Comparison of ENCODE assay signal across 19 mouse cellular contexts in the genomic region with DNA sequence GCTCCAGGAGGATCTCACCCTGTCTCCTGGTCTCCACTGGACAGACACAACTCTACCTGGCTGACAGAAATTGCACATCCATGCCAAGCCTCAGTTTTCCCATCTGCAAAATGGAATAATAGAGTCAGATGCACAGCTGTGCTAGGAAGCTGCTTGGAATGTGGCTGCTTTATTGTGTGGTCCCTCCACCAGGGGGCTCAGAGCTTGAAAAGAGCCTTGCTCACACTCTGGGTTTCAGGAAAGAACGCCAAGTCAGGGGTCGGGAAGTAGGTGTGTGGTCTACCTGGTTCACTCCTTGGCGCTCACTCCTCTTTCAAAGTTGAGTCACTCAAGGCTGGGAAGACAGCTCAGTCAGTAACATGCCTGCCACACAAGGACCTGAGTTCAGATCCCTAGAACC.
DNase-seq lines count a peak whose midpoint lies in the region; ATAC-seq and TF ChIP-seq lines count a peak whose summit lies in the region.
"Had no signal": no experiment of that assay in that cellular context is flagged by ENCODE, and none has a peak within 500 bp of the region (broad histone marks: within the 10 kb centered on the region; RNA-seq: fewer than 3 reads in every experiment).

No protein-coding gene starts in this region.

- no peak overlapping the region for H3K9ac ChIP-seq in heart, adult 2 months (ENCODE audit: low read depth, low read length)
- H3K9ac ChIP-seq in liver, postnatal 0 days (replicated peaks) = no peak overlapping the region
- no peak overlapping the region for H3K9ac ChIP-seq in liver, embryonic 11.5 days (ENCODE audit: low read depth, low read length)
- H3K9ac ChIP-seq: forebrain, embryonic 15.5 days; hindbrain, embryonic 12.5 days; liver, embryonic 15.5 days; neural tube, embryonic 12.5 days had no signal

- no peak for TF ChIP-seq EP300 in heart, adult 2 months (IDR thresholded peaks at IDR 0.05; ENCODE audit: insufficient read depth, low read depth, low read length)
- no peak for TF ChIP-seq EP300 in liver, postnatal 0 days (IDR thresholded peaks at IDR 0.05; ENCODE audit: low read depth)

- no peaks in the 10 kb centered on the region for H3K9me3 ChIP-seq in liver, postnatal 0 days (ENCODE audit: low read length)
- H3K9me3 ChIP-seq in liver, embryonic 11.5 days (ENCODE audit: control insufficient read depth, low read length) = no peaks in the 10 kb centered on the region
- H3K9me3 ChIP-seq: forebrain, embryonic 15.5 days; hindbrain, embryonic 12.5 days; limb, embryonic 10.5 days; liver, embryonic 15.5 days; neural tube, embryonic 12.5 days had no signal

- no peak for ATAC-seq in liver, postnatal 0 days
- ATAC-seq in liver, embryonic 11.5 days (replicated peaks; ENCODE audit: low FRiP score) = no peak
- ATAC-seq: forebrain, embryonic 15.5 days; Patski had no signal

- WGBS in heart, adult 2 months = 97% methylated on average over 3 of the region's 3 CpGs
- 79% methylated on average over 3 of the region's 3 CpGs for WGBS in liver, postnatal 0 days (ENCODE audit: insufficient replicate concordance)
- WGBS in liver, embryonic 11.5 days = 91% methylated on average over 3 of the region's 3 CpGs

- H3K4me3 ChIP-seq in heart, adult 2 months = no peak overlapping the region
- H3K4me3 ChIP-seq in liver, postnatal 0 days (ENCODE audit: low read depth, low read length) = no peak overlapping the region
- H3K4me3 ChIP-seq in liver, embryonic 11.5 days (ENCODE audit: low read depth, low read length) = no peak overlapping the region
- H3K4me3 ChIP-seq: forebrain, embryonic 15.5 days; hindbrain, embryonic 12.5 days; limb, embryonic 10.5 days; liver, embryonic 15.5 days; neural tube, embryonic 12.5 days had no signal

- TF ChIP-seq POLR2A in heart, adult 2 months (IDR thresholded peaks at IDR 0.05; ENCODE audit: insufficient read depth, low read depth, low read length) = no peak

- H3K27ac ChIP-seq in heart, adult 2 months = no peak overlapping the region
- H3K27ac ChIP-seq in liver, postnatal 0 days (ENCODE audit: low read depth) = no peak overlapping the region
- no peak overlapping the region for H3K27ac ChIP-seq in liver, embryonic 11.5 days (ENCODE audit: low read depth, low read length)
- H3K27ac ChIP-seq: forebrain, embryonic 15.5 days; hindbrain, embryonic 12.5 days; liver, embryonic 15.5 days; neural tube, embryonic 12.5 days had no signal

- intact Hi-C loops in heart, adult 2 months (cut with DNase I) = loop anchor here (2.0 to 10.0 kb wide), 3 partner anchors 14 to 656 kb away; no protein-coding TSS in a partner anchor

- peak; percentile 47 for TF ChIP-seq CTCF in heart, adult 2 months (IDR thresholded peaks at IDR 0.05)
- TF ChIP-seq CTCF in liver, postnatal 0 days (IDR thresholded peaks at IDR 0.05; ENCODE audit: low read depth) = peak; percentile 38

- no peaks in the 10 kb centered on the region for H3K27me3 ChIP-seq in heart, adult 2 months (ENCODE audit: control insufficient read depth, insufficient read depth, low read length)
- no peaks in the 10 kb centered on the region for H3K27me3 ChIP-seq in liver, postnatal 0 days (ENCODE audit: insufficient read depth, low read length)
- H3K27me3 ChIP-seq in liver, embryonic 11.5 days (replicated peaks; ENCODE audit: control insufficient read depth, insufficient read depth, low read length) = no peaks in the 10 kb centered on the region
- H3K27me3 ChIP-seq: forebrain, embryonic 15.5 days; hindbrain, embryonic 12.5 days; liver, embryonic 15.5 days; neural tube, embryonic 12.5 days; Patski had no signal

- H3K79me2 ChIP-seq in heart, adult 2 months (replicated peaks; ENCODE audit: control insufficient read depth, insufficient read depth, low read length) = peaks cover 2% of the 10 kb centered on the region

- no peak overlapping the region for H3K4me2 ChIP-seq in liver, postnatal 0 days (ENCODE audit: low read depth, low read length)
- no peak overlapping the region for H3K4me2 ChIP-seq in liver, embryonic 11.5 days
- H3K4me2 ChIP-seq: forebrain, embryonic 15.5 days; hindbrain, embryonic 12.5 days; liver, embryonic 15.5 days; neural tube, embryonic 12.5 days had no signal

- H3K36me3 ChIP-seq in heart, adult 2 months (ENCODE audit: control insufficient read depth, insufficient read depth, low read length) = peaks cover 3% of the 10 kb centered on the region
- 0 out of 2 replicates have a peak, but pooled peaks cover 8% of the 10 kb centered on the region for H3K36me3 ChIP-seq in liver, postnatal 0 days (replicated peaks; ENCODE audit: insufficient read depth, low read length)
- H3K36me3 ChIP-seq in liver, embryonic 11.5 days (ENCODE audit: control insufficient read depth, insufficient read depth, low read length) = peaks cover 5% of the 10 kb centered on the region; the same call in 1 of the 2 replicates
- H3K36me3 ChIP-seq: forebrain, embryonic 15.5 days had no signal

- peaks cover 33% of the 10 kb centered on the region for H3K4me1 ChIP-seq in heart, adult 2 months (ENCODE audit: control insufficient read depth, insufficient read depth, low read length)
- H3K4me1 ChIP-seq in liver, postnatal 0 days (ENCODE audit: insufficient read depth) = peaks cover 24% of the 10 kb centered on the region
- H3K4me1 ChIP-seq in liver, embryonic 11.5 days (replicated peaks; ENCODE audit: control insufficient read depth, insufficient read depth, low read length) = peaks cover 51% of the 10 kb centered on the region

- no peak for DNase-seq in heart, adult 2 months
- no peak for DNase-seq in heart, adult 8-10 months (ENCODE audit: low spot score)
- no peak for DNase-seq in liver, postnatal 0 days
- no peak for DNase-seq in liver, embryonic 11.5 days (ENCODE audit: low spot score)
- DNase-seq in A20 (ENCODE audit: low read depth, low spot score) (peak; percentile 5), ES-CJ7 (ENCODE audit: low read depth, low spot score) (peak; percentile 52)
- DNase-seq in frontal cortex, postnatal 25 days (ENCODE audit: low spot score in 2 of 2) = no peak
- no peak for DNase-seq in testis, postnatal 10 days (ENCODE audit: low spot score)
- DNase-seq: cerebellum, adult 11-12 months; kidney, adult 18-20 months; kidney, postnatal 4 days; layer of hippocampus, postnatal 36 days; midbrain, embryonic 14.5 days had no signal

Comparison
In these comparisons a context has a peak if more than half of its experiments do, and no peak if none do; other contexts are left out.
1. DNase-seq: peak in A20 (single experiment) and ES-CJ7 (single experiment); none in heart, adult 2 months (0 of 2), heart, adult 8-10 months (single experiment), liver, postnatal 0 days (single experiment), liver, embryonic 11.5 days (single experiment), frontal cortex, postnatal 25 days (0 of 2) and testis, postnatal 10 days (single experiment).